Mouse (Mus musculus) limb, embryonic 14.5 days (tissue): ENCODE results near the gene H3f3b. TPM values are rescaled to one million over a fixed set of nuclear protein-coding genes. Genes with fewer than 3 reads are reported as not detected.

ENCODE experiments used
- ATAC-seq: fragments of 200-750 bp; cut with Nextera tagmentation; 2 replicates; pipeline ENCODE4 v1.8.0; 2017; ENCODE audit warnings: low read depth, moderate number of reproducible peaks, moderate TSS enrichment; ENCODE audit not compliant: low FRiP score
- DNase-seq: peaks from one replicate; pipeline ENCODE4 v3.0.0-alpha.2; 2015; ENCODE audit warnings: low spot score
- H3K27ac ChIP-seq: fragments of 300-500 bp; sonication (generic); replicated peaks from 2 replicates; pipeline ENCODE4 v1.5.1; 2014; ENCODE audit warnings: low read depth, mild to moderate bottlenecking, low read length, moderate library complexity, mixed read lengths
- H3K27me3 ChIP-seq: fragments of 300-500 bp; sonication (generic); 2 replicates; pipeline ENCODE4 v1.6.1; 2014; ENCODE audit warnings: low read length, mixed read lengths; ENCODE audit not compliant: control insufficient read depth, insufficient read depth
- H3K36me3 ChIP-seq: fragments of 300-500 bp; sonication (generic); 2 replicates; pipeline ENCODE4 v1.6.1; 2014; ENCODE audit warnings: mild to moderate bottlenecking, low read length, moderate library complexity, mixed read lengths; ENCODE audit not compliant: control insufficient read depth, insufficient read depth
- H3K4me1 ChIP-seq: fragments of 300-500 bp; sonication (generic); 2 replicates; pipeline ENCODE4 v1.6.1; 2014; ENCODE audit warnings: antibody characterized with exemption, low read length, mixed read lengths; ENCODE audit not compliant: control insufficient read depth, insufficient read depth
- H3K4me2 ChIP-seq: fragments of 300-500 bp; sonication (generic); replicated peaks from 2 replicates; pipeline ENCODE4 v1.6.1; 2014; ENCODE audit warnings: low read depth, mild to moderate bottlenecking, low read length, moderate library complexity; ENCODE audit not compliant: severe bottlenecking
- H3K4me3 ChIP-seq: fragments of 300-500 bp; sonication (generic); replicated peaks from 2 replicates; pipeline ENCODE4 v1.5.1; 2014; ENCODE audit warnings: low read length
- H3K9ac ChIP-seq: fragments of 300-500 bp; sonication (generic); 2 replicates; pipeline ENCODE4 v1.6.1; 2014; ENCODE audit warnings: mild to moderate bottlenecking, low read depth, low read length, moderate library complexity; ENCODE audit not compliant: severe bottlenecking
- H3K9me3 ChIP-seq: fragments of 300-500 bp; sonication (generic); 2 replicates; pipeline ENCODE4 v1.6.1; 2016; ENCODE audit warnings: low read length; ENCODE audit not compliant: control insufficient read depth
- POLR2A ChIP-seq: fragments of 200-500 bp; IDR thresholded peaks from 2 replicates; pipeline ENCODE4 v1.8.0; 2012; ENCODE audit warnings: inconsistent platforms, mild to moderate bottlenecking, moderate library complexity, borderline replicate concordance; ENCODE audit not compliant: insufficient read depth, insufficient read length; ENCODE audit errors: extremely low read depth
- WGBS: fragments of 180-500 bp; shearing (Covaris S2); extraction: QIAGEN DNeasy Blood & Tissue Kit; methylation state at CpG from one replicate; pipeline ENCODE4 v1.1.7; 2014; 5-methylcytosine and 5-hydroxymethylcytosine counted together
- polyA plus RNA-seq, 2 experiments: library from polyadenylated mRNA; depleted of rRNA in 1 of 2; stranded (reverse) in 1 of 2; unstranded in 1 of 2; fragments of >200 nt; fragmentation: Nextera tagmentation in 1 of 2; extraction: Ambion mirVana in 1 of 2; gene quantifications; 2 replicates each; pipeline versions ENCODE4 v1.2.1 to v1.2.3; 2012 to 2014

The H3f3b gene
- polyA plus RNA-seq, 2 experiments, result 951 to 1,919 TPM

GRCm38 (mm10) chr11:115992098-115992497 is 35.7 kb downstream of the H3f3b start:
- no peak overlapping the region for H3K4me2 ChIP-seq
- H3K36me3 ChIP-seq, result no peaks in the 10 kb centered on the region
- no peak overlapping the region for H3K4me3 ChIP-seq
- no peaks in the 10 kb centered on the region for H3K9me3 ChIP-seq
- 75% methylated on average over 4 of the region's 4 CpGs for WGBS
- ATAC-seq, result no peak
- no peak for TF ChIP-seq POLR2A
- no peak for DNase-seq
- no peaks in the 10 kb centered on the region for H3K4me1 ChIP-seq
- H3K27me3 ChIP-seq, result no peaks in the 10 kb centered on the region
- H3K27ac ChIP-seq, result no peak overlapping the region
- no peak overlapping the region for H3K9ac ChIP-seq

- no peaks in the 10 kb centered on the region for H3K27me3 ChIP-seq
- no peaks in the 10 kb centered on the region for H3K9me3 ChIP-seq
- no peak overlapping the region for H3K9ac ChIP-seq
- 33% methylated on average over 13 of the region's 15 CpGs for WGBS
- no peak for DNase-seq
- TF ChIP-seq POLR2A, result no peak
- H3K27ac ChIP-seq, result no peak overlapping the region
- no peak overlapping the region for H3K4me2 ChIP-seq
- H3K4me1 ChIP-seq, result no peaks in the 10 kb centered on the region
- peak overlapping the region; percentile 10; the same call in 1 of the 2 replicates for H3K4me3 ChIP-seq
- no peak for ATAC-seq
- H3K36me3 ChIP-seq, result no peaks in the 10 kb centered on the region
Measured at GRCm38 (mm10) chr11:115989686-115990085, 38.1 kb downstream of the H3f3b start.

- Histone ChIP-seq H3K36me3 (no peaks in the 10 kb centered on the region), H3K4me2 (no peak overlapping the region), H3K4me1 (no peaks in the 10 kb centered on the region), H3K9ac (no peak overlapping the region), H3K27ac (no peak overlapping the region), H3K4me3 (no peak overlapping the region), H3K27me3 (no peaks in the 10 kb centered on the region), H3K9me3 (no peaks in the 10 kb centered on the region)
- ATAC-seq, result no peak
- no peak for DNase-seq
- WGBS, result 79% methylated on average over 8 of the region's 8 CpGs
- TF ChIP-seq POLR2A, result no peak
Measured at GRCm38 (mm10) chr11:115983291-115983690, 44.5 kb downstream of the H3f3b start.

GRCm38 (mm10) chr11:115982472-115982871 is 45.3 kb downstream of the H3f3b start:
- no peak for TF ChIP-seq POLR2A
- no peak overlapping the region for H3K4me3 ChIP-seq
- WGBS, result 92% methylated on average over 15 of the region's 15 CpGs
- no peak overlapping the region for H3K4me2 ChIP-seq
- H3K27me3 ChIP-seq, result no peaks in the 10 kb centered on the region
- H3K9ac ChIP-seq, result no peak overlapping the region
- H3K9me3 ChIP-seq, result no peaks in the 10 kb centered on the region
- H3K27ac ChIP-seq, result no peak overlapping the region
- H3K4me1 ChIP-seq, result no peaks in the 10 kb centered on the region
- H3K36me3 ChIP-seq, result no peaks in the 10 kb centered on the region
- ATAC-seq, result no peak
- no peak for DNase-seq

- ATAC-seq (no peak), DNase-seq (no peak)
- H3K4me2 ChIP-seq, result peak overlapping the region; percentile 71
- peak overlapping the region; percentile 41 for H3K4me3 ChIP-seq
- H3K9me3 ChIP-seq, result no peaks in the 10 kb centered on the region
- no peak overlapping the region for H3K27ac ChIP-seq
- no peaks in the 10 kb centered on the region for H3K36me3 ChIP-seq
- TF ChIP-seq POLR2A, result no peak
- no peak overlapping the region for H3K9ac ChIP-seq
- peaks cover 31% of the 10 kb centered on the region for H3K27me3 ChIP-seq
- H3K4me1 ChIP-seq, result 0 out of 2 replicates have a peak, but pooled peaks cover 2% of the 10 kb centered on the region
- WGBS, result 38% methylated on average over 12 of the region's 12 CpGs
Measured at GRCm38 (mm10) chr11:115975544-115975943, 52.2 kb downstream of the H3f3b start.

GRCm38 (mm10) chr11:115975083-115975420 is 52.7 kb downstream of the H3f3b start:
- H3K4me1 ChIP-seq, result 0 out of 2 replicates have a peak, but pooled peaks cover 2% of the 10 kb centered on the region
- WGBS, result 4% methylated on average over 17 of the region's 18 CpGs
- no peak overlapping the region for H3K27ac ChIP-seq
- H3K27me3 ChIP-seq, result peaks cover 31% of the 10 kb centered on the region
- ATAC-seq, result no peak
- H3K4me3 ChIP-seq, result peak overlapping the region; percentile 41
- no peak for TF ChIP-seq POLR2A
- H3K36me3 ChIP-seq, result no peaks in the 10 kb centered on the region
- no peaks in the 10 kb centered on the region for H3K9me3 ChIP-seq
- peak overlapping the region; percentile 25; the same call in 1 of the 2 replicates for H3K9ac ChIP-seq
- DNase-seq, result no peak
- peak overlapping the region; percentile 71 for H3K4me2 ChIP-seq
